Mouse (Mus musculus): ENCODE measurements around the gene Grin2d. TPM values are rescaled to one million over a fixed set of nuclear protein-coding genes. Genes with fewer than 3 reads are reported as not detected.

The Grin2d gene
- 0.12 TPM for polyA plus RNA-seq (2017; shearing (Covaris generic))

DNA sequence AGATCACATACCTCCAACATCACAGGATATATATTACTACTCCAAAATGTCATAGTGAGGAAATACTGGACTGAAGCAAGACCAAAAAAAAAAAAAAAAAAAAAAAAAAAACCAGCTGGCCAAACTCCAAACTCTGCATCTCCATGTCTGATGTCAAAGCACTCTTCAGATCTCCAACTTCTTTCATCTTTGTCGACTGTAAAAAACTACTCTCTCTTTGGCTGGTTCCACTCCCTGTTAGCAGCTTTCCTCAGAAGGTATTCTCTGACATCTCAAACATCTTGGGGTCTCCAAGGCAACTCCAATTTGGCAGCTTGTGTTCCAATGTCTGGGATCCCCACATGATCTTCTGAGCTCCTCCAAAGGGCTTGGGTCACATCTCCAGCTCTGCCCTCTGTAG lies at the start of gene Grin2d:
TSS of gene Grin2d (minus strand) at position 101 of the 400 bp plus-strand sequence.

DNA sequence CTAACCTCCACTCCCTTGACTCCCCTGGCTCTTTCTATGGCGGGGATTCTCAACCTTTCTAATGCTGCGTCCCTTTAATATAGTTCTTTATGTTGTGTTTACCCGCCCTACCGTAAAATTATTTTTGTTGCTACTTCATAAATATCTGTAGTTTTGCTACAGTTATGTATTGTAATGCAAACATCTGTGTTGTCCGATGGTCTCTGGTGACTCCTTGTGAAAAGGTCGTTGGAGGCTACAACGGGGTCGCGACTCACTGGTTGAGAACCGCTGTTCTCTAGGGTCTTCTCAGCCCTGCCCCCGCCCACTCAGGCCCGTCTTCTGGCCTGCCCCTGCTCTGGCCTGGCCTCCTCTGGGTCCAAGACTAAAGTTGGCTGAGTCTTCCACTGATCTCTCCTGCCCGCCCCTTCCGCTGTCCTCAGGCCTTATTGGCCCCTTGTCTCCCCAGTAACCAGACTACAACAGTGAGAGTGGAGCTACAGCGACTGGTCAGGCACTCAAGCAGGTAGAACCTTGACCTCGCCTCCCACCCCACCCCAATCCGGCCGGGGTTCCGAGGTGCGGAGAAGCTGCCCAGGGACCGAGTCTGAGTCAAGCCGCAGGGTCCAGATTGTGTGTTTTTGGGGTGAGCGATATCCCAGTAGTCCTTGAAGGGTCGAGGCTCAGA lies 45.7 kb upstream of the Grin2d start, which contains the start of gene Ccdc114:
TSS of gene Ccdc114 (plus strand) at position 311 of the 667 bp plus-strand sequence.

DNA sequence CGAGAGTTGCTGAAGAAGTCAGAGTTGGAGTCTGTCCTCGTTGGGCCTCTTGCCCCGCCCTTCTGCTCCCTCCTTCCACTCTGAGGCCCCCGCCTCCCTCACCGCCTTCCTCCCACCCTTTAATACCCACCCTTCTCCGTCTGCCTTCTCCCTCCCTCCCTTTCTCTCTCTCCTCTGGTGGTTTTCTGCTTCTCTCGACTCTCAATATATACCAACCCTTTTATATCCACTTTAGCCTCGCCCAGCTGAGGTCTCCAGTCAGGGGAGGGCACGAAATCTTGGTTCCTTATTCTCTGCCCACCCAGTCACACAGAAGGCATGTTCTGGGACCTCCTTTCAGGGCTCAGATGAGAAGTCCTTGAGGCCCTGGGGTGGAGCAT lies 43.1 kb upstream of the Grin2d start, which contains the start of gene Emp3:
TSS of gene Emp3 (minus strand) at position 163 of the 380 bp plus-strand sequence.

DNA sequence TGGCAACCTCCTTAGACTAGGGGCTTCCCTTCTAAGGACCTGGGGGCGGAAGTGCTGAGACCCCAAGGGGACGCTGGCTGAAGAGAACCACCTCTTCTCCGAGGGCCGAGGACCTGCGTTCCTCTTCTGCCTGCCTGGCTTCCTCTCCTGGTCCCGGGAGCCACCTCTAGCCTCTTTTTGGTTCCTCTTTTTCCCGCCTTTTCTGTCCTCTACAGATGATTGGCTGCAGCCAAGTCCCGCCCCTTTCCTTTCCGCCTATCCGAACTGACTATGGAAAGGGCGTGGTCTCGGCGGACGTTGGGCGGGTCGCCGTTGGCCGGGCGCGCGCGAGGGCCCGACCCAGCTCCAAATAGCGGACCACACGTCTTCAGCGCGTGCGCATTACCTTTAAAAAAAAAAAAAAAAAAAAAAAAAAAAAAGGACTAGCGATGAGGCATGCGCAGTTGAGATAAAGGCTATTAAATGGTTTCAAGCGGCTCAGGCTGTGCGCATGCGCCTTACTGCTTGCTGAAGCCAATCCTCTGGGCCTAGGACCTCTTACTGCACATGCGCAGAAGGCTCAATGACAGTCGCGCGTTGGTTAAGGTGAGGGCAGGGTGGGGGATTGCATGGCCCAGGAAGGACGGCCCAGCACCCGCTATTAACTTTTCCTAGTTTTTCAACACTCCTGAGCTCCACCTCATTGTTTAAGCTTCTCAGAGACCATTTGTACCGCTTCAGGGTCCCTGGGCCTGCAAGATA lies 18.5 kb upstream of the Grin2d start, which contains the start of the genes Syngr4 and Tmem143:
TSS of gene Syngr4 (minus strand) at position 198 of the 741 bp plus-strand sequence.
TSS of gene Tmem143 (plus strand) at position 425 of the 741 bp plus-strand sequence.

DNA sequence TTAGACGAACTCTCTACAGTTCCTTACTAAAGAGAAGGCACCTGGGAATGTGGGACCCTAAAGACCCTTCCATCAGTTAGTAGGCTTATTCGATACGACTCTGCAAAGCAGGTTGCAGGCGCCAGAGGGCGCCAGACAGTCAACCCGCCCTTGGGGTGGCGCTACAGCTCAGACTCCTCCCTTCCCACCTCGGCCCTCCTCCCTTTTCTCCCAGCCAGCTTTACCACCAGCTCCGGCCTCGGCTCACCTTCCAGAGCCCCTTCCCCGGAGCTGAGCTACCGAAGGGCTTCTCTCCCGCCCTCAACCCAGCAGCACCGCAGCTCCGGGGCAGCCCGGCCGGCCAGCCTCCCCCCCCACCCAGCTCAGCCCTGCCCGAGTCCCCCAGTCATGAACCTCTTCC lies 5.6 kb downstream of the Grin2d start, which contains the start of gene Kdelr1:
TSS of gene Kdelr1 (plus strand) at position 149 of the 400 bp plus-strand sequence.

DNA sequence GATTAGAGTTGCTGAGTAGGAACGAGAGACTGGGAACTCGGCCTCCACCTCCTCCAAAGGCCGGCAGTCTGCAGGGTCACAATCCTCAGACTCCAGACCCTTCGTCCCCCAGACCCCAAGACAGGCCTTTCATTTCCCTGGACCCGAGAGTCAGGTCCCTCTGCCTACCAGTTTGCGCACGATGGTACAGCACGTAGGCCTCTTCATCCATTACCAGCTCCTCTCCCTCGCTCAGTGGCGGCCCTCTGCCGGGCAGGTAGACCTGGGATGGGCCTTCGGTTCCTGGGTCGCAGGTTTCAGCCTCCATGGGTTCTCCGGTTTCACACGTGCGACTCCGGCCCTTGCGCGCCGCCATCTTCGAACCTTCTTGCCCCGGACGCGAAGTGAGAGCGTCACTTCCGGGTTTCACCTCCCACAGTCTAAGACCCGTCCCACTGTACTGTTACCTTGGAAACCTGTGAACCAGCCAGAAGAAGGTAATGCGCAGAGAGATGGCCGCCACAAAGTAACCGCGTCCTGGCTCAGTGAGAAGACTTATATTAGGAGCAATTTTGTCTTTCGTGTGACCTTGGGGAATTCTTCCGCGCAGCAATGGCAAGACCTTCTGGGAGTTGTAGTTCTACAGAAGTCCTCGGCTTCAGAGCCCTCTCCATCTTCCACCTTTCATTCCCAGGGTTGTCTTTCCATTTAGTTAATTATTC lies 47.6 kb downstream of the Grin2d start, which contains the start of gene Grwd1:
TSS of gene Grwd1 (minus strand) at position 518 of the 701 bp plus-strand sequence.

DNA sequence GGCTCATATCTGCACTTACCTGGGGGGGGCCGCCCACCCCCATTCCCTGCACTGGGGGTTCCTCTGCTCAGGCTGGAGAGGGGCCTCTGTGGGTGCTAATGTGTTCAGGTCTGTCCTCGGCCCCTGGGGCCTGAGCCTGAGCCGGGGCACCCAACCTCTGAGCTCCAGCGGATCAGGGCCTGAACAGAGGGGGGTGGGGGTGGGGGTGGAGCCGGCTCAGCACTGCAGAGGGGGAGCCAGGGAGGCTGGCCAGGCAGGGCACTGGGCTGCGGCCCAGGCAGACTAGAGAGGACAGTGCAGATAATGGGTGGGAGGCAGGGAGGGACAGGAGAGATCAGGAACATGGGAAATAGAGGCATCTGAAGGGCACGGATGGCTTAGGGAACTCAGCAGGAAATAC lies 53.6 kb downstream of the Grin2d start, which contains the start of gene Kcnj14:
TSS of gene Kcnj14 (minus strand) at position 185 of the 400 bp plus-strand sequence.

DNA sequence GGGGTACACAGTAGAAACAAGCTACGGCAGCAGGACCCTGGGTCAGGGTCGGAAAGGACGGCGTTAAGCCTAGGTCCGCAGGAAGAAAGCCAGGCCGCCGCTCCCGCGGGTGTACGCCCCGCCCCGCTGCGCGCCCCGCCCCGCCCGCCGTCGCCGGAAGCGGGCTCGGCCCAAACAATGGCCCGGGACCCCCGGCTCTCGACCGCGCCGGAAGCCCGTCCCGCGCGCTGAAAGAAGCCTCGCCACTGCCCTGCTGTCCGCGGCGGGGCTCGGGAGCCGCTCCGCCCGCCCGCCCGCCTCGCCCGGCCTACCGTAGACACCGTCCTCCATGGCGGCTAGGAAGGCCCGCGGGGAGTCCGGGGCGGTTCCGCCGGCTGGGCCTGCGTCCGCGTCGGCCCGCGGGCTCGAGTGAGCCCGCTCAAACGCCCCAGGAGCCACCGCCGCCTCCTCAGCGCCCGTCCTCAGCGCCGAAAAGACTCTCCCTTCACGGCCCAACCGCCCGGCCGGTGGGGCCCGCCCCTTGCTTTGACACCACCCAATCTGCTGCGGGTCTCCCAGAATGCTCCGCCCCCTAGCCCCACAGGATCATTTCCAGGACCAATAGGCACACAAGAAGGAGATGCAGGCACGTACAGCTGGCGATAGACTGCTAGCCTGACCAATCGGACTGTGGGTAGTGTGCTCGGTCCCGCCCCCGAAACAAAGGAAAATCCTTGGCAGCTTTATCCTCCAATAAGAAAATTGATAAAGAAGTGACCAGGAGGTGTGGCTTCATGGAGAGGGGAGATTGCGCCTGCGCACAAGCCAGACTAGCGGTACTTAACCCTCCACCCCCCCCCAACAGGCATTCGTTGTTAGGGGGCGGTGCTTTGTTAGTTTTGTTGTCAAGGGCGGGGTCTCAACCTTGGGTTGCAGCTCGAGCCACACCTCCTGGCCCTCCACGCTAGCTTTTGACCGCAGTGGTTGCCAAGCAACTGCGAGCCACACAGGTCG lies 64.1 kb downstream of the Grin2d start, which contains the start of gene Cyth2:
TSS of gene Cyth2 (minus strand) at position 795 of the 993 bp plus-strand sequence.

DNA sequence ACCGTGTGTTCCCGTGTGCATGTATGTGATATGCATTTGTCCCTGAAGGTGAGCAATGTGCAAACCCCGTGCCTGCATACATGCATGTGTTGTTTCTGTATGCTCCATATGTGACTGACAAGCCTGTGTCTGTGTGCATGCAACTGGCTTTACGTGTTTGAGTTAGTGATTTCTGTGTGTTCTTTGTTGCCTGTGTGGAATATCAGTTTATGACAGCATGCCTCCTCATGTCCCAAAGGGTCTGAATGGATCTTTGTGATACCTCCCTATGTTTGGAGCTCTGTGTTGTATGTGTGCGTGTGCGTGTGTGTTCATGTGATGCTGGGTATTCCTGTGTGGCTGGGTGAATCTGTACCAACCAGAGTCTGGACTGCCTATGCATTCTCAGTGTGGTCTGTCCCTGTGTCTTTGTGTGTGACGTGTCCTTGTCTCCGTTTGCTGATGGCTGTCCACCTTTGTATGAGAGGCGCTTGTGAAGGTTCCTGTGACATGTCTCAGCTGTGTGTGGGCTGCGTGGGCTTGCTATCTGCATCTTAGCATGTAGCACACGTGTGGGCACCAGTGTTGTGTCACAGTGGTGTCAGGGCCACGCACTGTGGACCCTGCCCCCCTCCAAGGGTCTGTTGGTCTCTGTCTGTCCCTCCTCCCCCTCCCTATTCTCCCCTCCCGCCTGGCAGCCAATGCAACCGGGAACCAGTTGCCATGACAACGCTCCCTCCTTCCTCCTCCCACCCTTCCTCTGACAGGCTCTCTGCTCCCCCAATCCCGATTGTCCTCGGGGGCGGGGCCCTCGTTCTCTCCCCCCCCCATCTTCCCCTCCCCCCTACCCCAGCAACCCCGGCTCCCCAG lies 93.4 kb downstream of the Grin2d start, which contains the start of gene Sult2b1:
TSS of gene Sult2b1 (minus strand) at position 146 of the 849 bp plus-strand sequence.

DNA sequence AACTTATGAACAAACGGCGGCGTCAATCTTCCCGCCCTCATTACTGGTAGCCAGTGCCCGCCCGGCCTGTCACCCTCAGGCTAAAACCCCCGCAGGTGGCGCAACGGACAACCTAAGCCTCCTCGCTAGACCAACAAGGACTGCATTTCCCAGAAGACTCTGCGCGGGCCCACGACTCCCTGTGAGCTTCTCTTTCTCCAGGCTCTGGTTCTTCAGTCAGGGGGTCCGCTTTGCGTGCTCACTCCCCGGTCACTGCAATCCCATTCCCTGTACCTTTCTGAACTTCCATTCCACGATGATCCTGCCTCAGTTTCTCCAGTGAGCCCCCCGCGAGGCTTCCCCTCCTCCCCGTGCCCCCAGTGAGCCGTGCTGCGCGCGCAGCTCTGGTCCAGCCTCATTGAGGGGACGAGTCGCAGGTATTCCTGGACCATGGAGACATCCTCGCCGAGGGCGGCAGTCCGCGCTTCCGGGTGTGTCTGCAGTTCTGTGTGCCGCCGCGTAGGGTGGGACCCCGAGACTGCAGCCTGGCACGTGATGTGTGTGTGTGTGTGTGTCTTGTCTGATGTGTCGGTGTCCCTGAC lies 94.6 kb downstream of the Grin2d start, which contains the start of gene Lmtk3:
TSS of gene Lmtk3 (plus strand) at position 228 of the 581 bp plus-strand sequence.

Other genes starting within 250 kb of the Grin2d start
- 1.3 TPM for gene Mamstr, start 238.4 kb downstream of the Grin2d start, polyA plus RNA-seq (2017; shearing (Covaris generic))
- 0.25 TPM for gene Fut2, start 212.0 kb downstream of the Grin2d start, polyA plus RNA-seq (2017; shearing (Covaris generic))
- not detected for gene Ntn5, start 194.4 kb downstream of the Grin2d start, polyA plus RNA-seq (2017; shearing (Covaris generic))
- gene Sec1, start 184.0 kb downstream of the Grin2d start, polyA plus RNA-seq (2017; shearing (Covaris generic)): 0.16 TPM
- gene Car11, start 178.5 kb downstream of the Grin2d start, polyA plus RNA-seq (2017; shearing (Covaris generic)): 8.2 TPM
- 11.2 TPM for gene Dbp, start 173.3 kb downstream of the Grin2d start, polyA plus RNA-seq (2017; shearing (Covaris generic))
- 2,128 TPM for gene Rpl18, start 162.9 kb downstream of the Grin2d start, polyA plus RNA-seq (2017; shearing (Covaris generic))
- 40.0 TPM for gene Sphk2, start 160.4 kb downstream of the Grin2d start, polyA plus RNA-seq (2017; shearing (Covaris generic))
- gene Fam83e, start 157.2 kb downstream of the Grin2d start, polyA plus RNA-seq (2017; shearing (Covaris generic)): 0.35 TPM
- gene Spaca4, start 152.6 kb downstream of the Grin2d start, polyA plus RNA-seq (2017; shearing (Covaris generic)): not detected
- gene Lmtk3, start 94.6 kb downstream of the Grin2d start, polyA plus RNA-seq (2017; shearing (Covaris generic)): 0.07 TPM
- gene Sult2b1, start 93.7 kb downstream of the Grin2d start, polyA plus RNA-seq (2017; shearing (Covaris generic)): 3.8 TPM
- gene Cyth2, start 63.8 kb downstream of the Grin2d start, polyA plus RNA-seq (2017; shearing (Covaris generic)): 25.0 TPM
- 0.11 TPM for gene Kcnj14, start 53.6 kb downstream of the Grin2d start, polyA plus RNA-seq (2017; shearing (Covaris generic))
- gene Grwd1, start 47.4 kb downstream of the Grin2d start, polyA plus RNA-seq (2017; shearing (Covaris generic)): 43.8 TPM
- gene Kdelr1, start 5.6 kb downstream of the Grin2d start, polyA plus RNA-seq (2017; shearing (Covaris generic)): 109 TPM
- gene Syngr4, start 18.3 kb upstream of the Grin2d start, polyA plus RNA-seq (2017; shearing (Covaris generic)): 0.68 TPM
- gene Tmem143, start 18.6 kb upstream of the Grin2d start, polyA plus RNA-seq (2017; shearing (Covaris generic)): 9.2 TPM
- gene Emp3, start 43.0 kb upstream of the Grin2d start, polyA plus RNA-seq (2017; shearing (Covaris generic)): 777 TPM
- 2.3 TPM for gene Ccdc114, start 45.7 kb upstream of the Grin2d start, polyA plus RNA-seq (2017; shearing (Covaris generic))
- gene Abcc6, start 151.9 kb upstream of the Grin2d start, polyA plus RNA-seq (2017; shearing (Covaris generic)): not detected
- gene Nomo1, start 155.3 kb upstream of the Grin2d start, polyA plus RNA-seq (2017; shearing (Covaris generic)): 23.2 TPM
- gene Kcnj11, start 222.4 kb upstream of the Grin2d start, polyA plus RNA-seq (2017; shearing (Covaris generic)): not detected